Mouse (Mus musculus): Measurements from ENCODE around the gene Slc39a11.
"Not testable (repeated sequence)": the region's sequence is repeated elsewhere in the genome, so short reads cannot be mapped to it uniquely, and the experiment has no call there.

The Slc39a11 gene

DNA sequence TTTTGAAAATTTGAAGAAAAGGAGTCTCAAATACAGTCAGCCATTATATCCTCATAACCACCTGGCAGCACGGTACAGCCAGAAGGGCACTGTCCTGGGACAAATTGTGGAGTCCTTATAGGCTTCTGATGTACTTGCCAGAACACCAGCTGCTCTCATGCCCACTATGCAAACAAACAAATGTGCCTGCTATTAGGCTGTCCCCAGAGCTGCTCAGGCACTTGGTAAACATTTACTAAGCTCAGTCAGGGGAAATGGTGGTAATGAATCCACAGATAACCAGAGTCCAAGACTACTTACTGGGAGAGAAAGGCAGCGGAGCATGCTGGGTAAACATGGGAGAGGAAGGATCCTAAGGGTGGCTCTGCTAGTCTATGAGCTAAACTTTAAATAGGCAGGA is 17.2 kb upstream of the Slc39a11 start:
- no peak for DNase-seq

DNA sequence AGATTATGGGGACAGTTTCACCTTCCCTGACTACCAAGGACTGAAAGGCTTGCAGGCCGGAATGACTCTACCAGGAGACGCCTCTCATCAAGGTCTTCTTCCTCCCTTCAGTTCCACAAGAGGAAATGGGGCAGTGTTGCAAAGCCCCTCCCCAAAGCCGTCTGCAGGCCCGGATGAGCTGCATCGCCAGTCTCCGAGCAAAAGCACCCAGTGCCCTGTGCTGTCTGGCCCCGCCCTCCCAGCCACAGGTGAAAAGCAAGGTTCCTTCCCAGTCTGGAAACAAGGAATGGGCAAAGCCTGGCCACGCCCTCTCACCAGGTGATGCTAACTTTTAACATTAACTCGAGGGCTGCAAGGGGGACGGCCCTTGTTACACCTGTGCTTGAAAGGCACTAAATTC is 16.8 kb upstream of the Slc39a11 start:
- DNase-seq, result no peak

- no peak for DNase-seq
Measured at GRCm38 (mm10) chr11:113666205-113666604, 16.3 kb upstream of the Slc39a11 start.

DNA sequence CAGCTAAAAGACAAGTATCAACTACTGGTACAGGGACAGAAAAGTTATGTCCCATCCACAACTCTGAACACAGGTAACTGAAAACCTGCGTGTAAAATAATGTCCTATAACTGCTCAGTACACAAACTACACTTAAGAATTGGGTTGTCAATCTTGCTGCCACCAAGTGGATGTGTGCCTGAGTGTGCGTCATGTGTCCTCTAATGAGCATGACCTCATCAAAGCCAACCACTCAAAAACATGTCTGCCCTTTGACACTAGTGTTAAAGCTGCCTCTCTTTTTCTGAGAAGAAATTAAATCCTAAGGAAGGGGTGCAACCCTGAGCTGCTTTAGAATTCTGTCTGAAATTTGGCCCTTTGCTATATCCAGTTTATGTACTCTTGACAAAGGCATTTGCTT is 14.4 kb upstream of the Slc39a11 start:
- no peak for DNase-seq

- DNase-seq, result no peak
Measured at GRCm38 (mm10) chr11:113661835-113662351, 12.0 kb upstream of the Slc39a11 start.

GRCm38 (mm10) chr11:113660940-113661339 is 11.1 kb upstream of the Slc39a11 start:
- peak; percentile 39 to 45 for DNase-seq

DNA sequence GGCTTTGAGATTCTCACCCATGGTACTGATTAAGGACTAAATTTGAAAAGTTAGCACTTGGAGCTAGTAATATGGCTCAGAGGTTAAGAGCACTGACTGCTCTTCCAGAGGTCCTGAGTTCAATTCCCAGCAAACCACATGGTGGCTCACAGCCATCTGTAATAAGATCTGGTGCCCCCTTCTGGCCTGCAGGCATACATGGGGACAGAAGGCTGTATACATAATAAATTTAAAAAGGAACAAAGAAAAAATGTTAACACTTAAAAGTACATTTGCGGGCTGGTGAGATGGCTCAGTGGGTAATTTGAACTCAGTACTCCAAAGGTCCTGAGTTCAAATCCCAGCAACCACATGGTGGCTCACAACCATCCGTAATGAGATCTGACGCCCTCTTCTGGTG is 10.3 kb upstream of the Slc39a11 start:
- DNase-seq, result not testable (repeated sequence)

DNA sequence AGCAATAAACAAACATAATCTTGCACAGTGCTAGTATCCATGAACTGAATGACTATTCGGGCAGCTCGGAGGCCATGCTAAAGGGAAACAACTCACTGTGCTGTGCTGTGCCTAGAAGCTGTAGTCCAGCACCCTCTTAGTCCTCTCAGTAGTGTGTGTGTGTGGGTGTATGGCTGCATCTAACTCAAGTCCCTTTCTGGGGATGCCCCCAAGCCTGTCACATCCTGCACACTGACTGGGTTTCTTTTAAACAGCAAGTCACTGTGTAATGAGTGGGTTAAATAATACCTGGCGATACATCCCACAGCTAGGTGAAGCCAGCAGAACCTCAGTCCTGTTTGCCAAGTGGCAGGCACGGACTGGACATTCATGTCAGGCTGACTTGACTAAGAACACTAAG is 8.9 kb upstream of the Slc39a11 start:
- no peak for DNase-seq

DNA sequence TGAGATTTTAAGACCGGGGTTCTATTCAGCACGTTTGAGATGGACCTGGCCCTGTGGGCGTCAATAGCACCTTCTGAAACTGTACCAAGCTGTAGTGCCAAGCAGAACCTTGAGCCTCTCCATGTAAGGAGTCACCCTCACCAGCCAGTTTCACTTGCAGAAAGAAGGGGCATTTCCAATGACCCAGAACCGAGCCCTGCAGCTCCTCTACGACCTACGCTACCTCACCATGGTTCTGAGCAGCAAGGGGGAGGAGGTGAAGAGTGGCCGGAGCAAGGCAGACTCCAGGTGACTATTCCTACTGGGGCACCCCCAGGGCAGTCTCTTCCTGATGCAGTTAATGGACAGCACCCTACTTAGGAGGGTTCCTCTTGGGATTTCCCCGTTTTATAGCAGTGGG is 8.4 kb upstream of the Slc39a11 start:
- DNase-seq, result no peak

GRCm38 (mm10) chr11:113657221-113657620 is 7.3 kb upstream of the Slc39a11 start:
- peak in 1 of 2 experiments; percentile 45 for DNase-seq

DNA sequence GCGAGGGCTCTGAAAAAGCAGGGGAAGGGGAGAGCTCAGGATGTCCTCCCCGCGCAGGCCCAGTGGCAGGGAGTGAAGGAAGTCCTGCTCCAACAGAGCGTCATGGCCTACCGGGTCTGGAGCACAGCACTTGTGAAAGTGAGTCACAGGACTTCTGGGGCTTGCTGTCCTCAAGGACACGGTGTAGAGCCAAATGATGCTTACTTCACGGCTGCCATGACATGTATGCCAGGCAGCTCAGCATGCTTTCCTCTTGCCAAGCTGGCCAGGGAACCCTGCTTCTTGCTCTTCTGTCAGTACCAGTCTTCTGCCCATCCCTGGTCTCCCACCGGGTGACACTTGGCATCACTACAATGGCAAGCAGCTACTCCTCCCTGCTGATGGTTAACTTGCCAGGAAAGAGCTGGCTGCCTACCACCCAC is 6.6 kb upstream of the Slc39a11 start:
- peak; percentile 91 to 97 for DNase-seq

- DNase-seq, result peak in 1 of 2 experiments; percentile 20
Measured at GRCm38 (mm10) chr11:113654561-113655270, 4.8 kb upstream of the Slc39a11 start.

- DNase-seq, result peak in 1 of 2 experiments; percentile 26
Measured at GRCm38 (mm10) chr11:113654105-113654504, 4.2 kb upstream of the Slc39a11 start.

- no peak for DNase-seq
Measured at GRCm38 (mm10) chr11:113652516-113652915, 2.6 kb upstream of the Slc39a11 start.

DNA sequence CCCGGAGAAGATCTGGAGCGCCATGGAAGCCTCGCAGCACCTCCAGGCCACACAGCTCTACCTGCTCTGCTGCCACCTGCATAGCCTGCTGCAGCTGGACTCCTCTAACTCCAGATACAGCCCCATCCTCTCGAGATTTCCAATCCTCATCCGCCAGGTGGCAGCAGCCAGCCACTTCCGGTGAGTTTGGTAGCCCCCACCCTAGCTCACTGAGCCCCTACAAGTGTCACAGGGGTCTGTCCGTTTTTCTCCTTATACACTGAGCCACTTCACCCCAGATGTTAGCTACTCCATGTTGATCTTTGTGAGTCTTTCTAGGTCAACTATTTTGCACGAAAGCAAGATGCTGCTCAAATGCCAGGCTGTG is 2.0 kb upstream of the Slc39a11 start:
- DNase-seq, result peak; percentile 61 to 63

GRCm38 (mm10) chr11:113651206-113651906 is 1.5 kb upstream of the Slc39a11 start:
- DNase-seq, result peak; percentile 61 to 65

GRCm38 (mm10) chr11:113648690-113649352 is 1.1 kb downstream of the Slc39a11 start, which contains the start of gene Cog1:
Gene Cog1, plus strand, starts transcription at chr11:113649169.
- no peak for DNase-seq

DNA sequence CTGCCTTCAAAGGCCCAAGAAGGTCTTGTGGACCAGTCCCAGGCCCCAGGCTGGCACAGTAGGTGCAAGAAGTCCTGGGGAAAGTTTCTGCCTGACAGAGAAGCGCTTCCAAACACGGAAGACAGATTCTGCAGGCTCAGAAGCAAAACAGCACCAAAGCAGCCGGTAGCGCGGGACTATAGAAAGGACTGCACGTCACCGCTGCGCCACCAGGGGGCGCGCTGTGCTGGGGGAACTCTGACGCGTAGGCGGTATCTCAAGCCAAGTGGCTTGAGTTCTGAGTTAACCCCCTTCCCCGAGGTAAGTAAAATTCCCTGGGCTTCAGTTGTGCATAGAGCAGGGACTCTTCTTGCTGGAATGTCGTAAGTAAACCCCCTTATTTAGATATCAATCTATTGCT is 1.7 kb downstream of the Slc39a11 start:
- DNase-seq, result peak; percentile 83 to 89

DNA sequence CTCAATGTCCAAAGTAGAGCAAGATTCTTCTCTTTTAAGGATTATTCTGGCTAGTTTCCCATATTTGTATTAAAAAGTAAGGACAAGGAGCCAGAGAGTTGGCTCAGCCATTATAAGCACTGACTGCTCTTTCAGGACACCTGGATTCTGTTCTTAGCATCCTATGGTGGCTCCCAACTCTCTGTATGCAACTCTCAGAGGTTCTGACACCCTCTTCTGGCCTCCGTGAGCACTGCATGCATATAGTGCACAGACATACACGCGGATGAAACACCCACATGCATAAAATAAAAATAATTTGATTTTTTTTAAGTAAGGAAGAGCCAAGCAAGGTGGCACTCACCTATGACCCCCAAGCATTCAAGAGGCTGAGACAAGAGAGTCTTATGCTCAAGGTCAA is 4.7 kb downstream of the Slc39a11 start:
- no peak for DNase-seq

- no peak for DNase-seq
Measured at GRCm38 (mm10) chr11:113638680-113639079, 11.2 kb downstream of the Slc39a11 start.

DNA sequence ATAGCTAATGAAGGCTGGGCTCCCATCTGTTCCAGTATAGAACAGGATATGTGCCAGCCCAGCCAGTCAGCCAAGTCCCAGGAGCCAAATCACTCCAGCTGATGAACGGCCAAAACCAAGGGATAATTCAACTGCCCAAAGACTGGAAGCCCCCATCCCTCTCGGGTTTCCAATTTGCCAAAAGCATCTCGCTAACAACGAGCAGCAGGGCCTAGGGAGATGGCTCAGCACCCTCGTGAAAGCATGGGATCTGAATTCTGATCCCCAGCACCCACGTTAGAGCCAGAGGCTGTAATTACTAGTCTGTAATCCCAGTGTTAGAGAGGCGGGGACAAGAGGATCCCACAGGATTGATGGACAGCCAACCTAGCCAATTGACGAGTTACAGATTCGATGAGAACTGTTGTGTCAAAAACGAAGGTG is 15.2 kb downstream of the Slc39a11 start:
- no peak for DNase-seq

DNA sequence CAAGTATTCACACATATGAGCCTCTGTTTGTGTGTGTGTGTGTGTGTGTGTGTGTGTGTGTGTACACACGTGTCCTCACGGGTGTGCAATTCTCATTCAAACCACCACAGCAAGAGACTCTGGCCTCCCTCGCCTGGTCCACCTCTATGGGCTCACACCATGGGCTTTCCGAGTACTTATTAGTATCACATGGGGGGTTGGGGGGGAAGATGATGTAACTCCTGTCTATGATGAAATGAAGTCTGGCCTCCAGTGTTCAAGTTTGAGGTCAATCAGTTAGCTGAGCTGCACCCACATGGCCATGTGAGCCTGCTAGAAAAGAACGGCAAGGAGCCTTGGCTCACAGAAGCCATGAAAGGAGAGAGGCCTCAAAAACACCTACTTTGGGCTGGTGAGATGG is 16.5 kb downstream of the Slc39a11 start:
- DNase-seq, result no peak

DNA sequence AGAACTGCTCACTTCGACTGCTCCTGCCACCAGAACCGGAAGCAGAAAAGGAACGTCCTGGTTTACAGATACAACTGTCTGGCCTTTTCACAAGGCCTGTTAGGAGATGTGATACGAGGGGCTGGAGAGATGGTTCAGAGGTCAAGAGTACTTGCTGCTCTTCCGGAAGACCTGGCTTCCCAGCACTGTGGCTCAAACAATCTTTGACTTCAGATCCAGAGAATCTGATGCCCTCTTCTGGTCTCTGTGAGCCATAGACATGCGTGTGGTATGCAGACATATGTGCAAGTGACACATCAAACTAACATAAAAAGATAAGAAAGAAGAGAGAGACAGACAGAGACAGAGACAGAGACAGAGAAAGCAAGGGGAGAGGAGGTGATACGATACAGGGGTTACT is 17.6 kb downstream of the Slc39a11 start:
- DNase-seq, result no peak

GRCm38 (mm10) chr11:113631862-113632261 is 18.0 kb downstream of the Slc39a11 start:
- no peak for DNase-seq
